Mouse (Mus musculus): ENCODE results near the gene Sumo3. TPM values are rescaled to one million over a fixed set of nuclear protein-coding genes. Genes with fewer than 3 reads are reported as not detected.

The Sumo3 gene
- total RNA-seq, 1 experiment from 2014 or later: 93.0 TPM

- DNase-seq: no peak
These were observed 17.9 kb upstream of the Sumo3 start for GRCm38 (mm10) chr10:77588036-77588435.

GRCm38 (mm10) chr10:77589117-77589516 lies 16.8 kb upstream of the Sumo3 start:
- no peak for DNase-seq

GRCm38 (mm10) chr10:77589749-77590148 lies 16.1 kb upstream of the Sumo3 start:
- no peak for DNase-seq

GRCm38 (mm10) chr10:77590812-77591211 lies 15.1 kb upstream of the Sumo3 start:
- DNase-seq: peak; percentile 78

- DNase-seq: no peak
These were observed 14.4 kb upstream of the Sumo3 start for GRCm38 (mm10) chr10:77591546-77591945.

GRCm38 (mm10) chr10:77596060-77596459 lies 9.8 kb upstream of the Sumo3 start:
- no peak for DNase-seq

GRCm38 (mm10) chr10:77603021-77603420 lies 2.9 kb upstream of the Sumo3 start:
- DNase-seq: no peak

- no peak for DNase-seq
These were observed 1.8 kb upstream of the Sumo3 start for GRCm38 (mm10) chr10:77604111-77604510.

- DNase-seq: no peak
These were observed 939 bp upstream of the Sumo3 start for GRCm38 (mm10) chr10:77604958-77605357.

GRCm38 (mm10) chr10:77605368-77605767 lies 529 bp upstream of the Sumo3 start:
- DNase-seq: no peak

- no peak for DNase-seq
These were observed 958 bp downstream of the Sumo3 start for GRCm38 (mm10) chr10:77606855-77607254.

GRCm38 (mm10) chr10:77607441-77607840 lies 1.5 kb downstream of the Sumo3 start:
- no peak for DNase-seq

- no peak for DNase-seq
These were observed 2.7 kb downstream of the Sumo3 start for GRCm38 (mm10) chr10:77608589-77608988.

GRCm38 (mm10) chr10:77610221-77610961 lies 4.5 kb downstream of the Sumo3 start:
- DNase-seq: no peak

- DNase-seq: peak; percentile 67
These were observed 7.5 kb downstream of the Sumo3 start for GRCm38 (mm10) chr10:77613409-77613808.

GRCm38 (mm10) chr10:77615647-77616046 lies 9.8 kb downstream of the Sumo3 start:
- DNase-seq: no peak

GRCm38 (mm10) chr10:77616166-77616565 lies 10.3 kb downstream of the Sumo3 start:
- DNase-seq: no peak

- DNase-seq: no peak
These were observed 11.0 kb downstream of the Sumo3 start for GRCm38 (mm10) chr10:77616926-77617325.

GRCm38 (mm10) chr10:77621546-77621945 lies 15.6 kb downstream of the Sumo3 start:
- no peak for DNase-seq

- DNase-seq: peak; percentile 97
These were observed 16.4 kb downstream of the Sumo3 start, which contains the start of gene Ube2g2 for GRCm38 (mm10) chr10:77622055-77622988. Gene Ube2g2 (plus strand): TSS chr10:77622275.

- peak; percentile 57 for DNase-seq
These were observed 17.2 kb downstream of the Sumo3 start for GRCm38 (mm10) chr10:77623069-77623492.

- no peak for DNase-seq
These were observed 17.9 kb downstream of the Sumo3 start for GRCm38 (mm10) chr10:77623639-77624400.
